Mouse (Mus musculus) thymus, postnatal 4 days (tissue): ENCODE measurements around the gene Tmprss11f.
"Not testable (repeated sequence)": the region's sequence is repeated elsewhere in the genome, so short reads cannot be mapped to it uniquely, and the experiment has no call there.

Source experiments
- DNase-seq: peaks from one replicate; pipeline ENCODE4 v3.0.0; 2021

The Tmprss11f gene

DNA sequence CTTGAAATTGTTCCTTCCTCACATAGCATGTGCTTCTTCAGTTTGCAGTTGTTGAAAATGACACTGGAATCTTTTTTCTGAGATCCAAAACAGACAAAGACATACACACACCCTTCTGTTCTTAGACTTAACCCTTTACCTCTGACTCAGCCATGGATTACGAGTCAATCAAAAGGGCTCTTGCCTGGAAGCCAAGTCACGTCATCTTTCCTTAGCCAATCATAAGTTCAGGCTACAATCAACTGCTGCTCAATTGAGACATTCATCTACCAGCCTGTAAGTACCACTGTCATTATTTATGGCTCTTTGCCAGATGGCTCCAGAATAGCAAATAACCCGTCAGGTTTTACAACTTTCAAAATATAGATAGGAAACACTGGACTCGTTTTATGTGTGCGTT, at the start of gene Tmprss11f:
Gene Tmprss11f (minus strand): TSS at position 101 of the 400 bp plus-strand sequence.
- no peak for DNase-seq

GRCm38 (mm10) chr5:86676262-86676661, 44.0 kb upstream of the Tmprss11f start, which contains the start of gene Tmprss11b:
TSS of gene Tmprss11b (minus strand) at chr5:86676362.
- DNase-seq, result no peak

DNA sequence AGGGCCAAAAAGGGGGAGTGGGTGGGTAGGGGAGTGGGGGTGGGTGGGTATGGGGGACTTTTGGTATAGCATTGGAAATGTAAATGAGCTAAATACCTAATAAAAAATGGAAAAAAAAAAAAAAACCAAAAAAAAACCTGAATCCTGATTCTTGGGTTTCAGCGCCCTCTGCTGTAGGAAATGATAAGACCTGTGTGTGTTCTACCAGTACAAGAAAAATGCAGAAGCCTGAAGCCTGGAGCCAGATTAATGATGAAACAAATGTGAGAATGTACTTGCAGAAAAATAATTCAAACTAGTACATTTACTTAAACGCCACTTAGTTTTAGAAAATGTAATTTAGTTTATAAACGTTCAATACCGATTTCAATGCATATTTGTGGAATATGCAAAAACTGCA, 17.0 kb upstream of the Tmprss11f start:
- DNase-seq, result not testable (repeated sequence)

DNA sequence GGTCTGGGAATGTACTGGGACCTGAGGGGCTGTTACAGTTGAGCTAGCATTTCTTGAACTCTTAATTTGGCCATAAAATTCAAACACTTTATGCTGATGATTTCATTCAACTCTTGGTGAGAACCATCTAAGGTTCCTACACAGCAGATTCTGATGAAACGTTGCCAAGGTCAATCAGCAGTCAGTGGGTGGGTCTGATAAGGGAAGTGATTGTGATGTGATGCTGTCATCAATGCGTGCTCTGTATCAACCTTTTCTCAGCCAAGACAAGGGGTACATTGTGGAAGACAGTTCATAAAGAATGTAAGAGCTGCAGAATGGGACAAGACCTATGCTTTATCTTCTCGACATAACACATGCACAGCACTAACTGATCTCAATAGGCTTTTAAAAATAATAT, 8.6 kb upstream of the Tmprss11f start:
- DNase-seq, result no peak

GRCm38 (mm10) chr5:86630700-86631099, 1.5 kb downstream of the Tmprss11f start:
- DNase-seq, result no peak

GRCm38 (mm10) chr5:86621778-86622177, 10.4 kb downstream of the Tmprss11f start:
- no peak for DNase-seq

DNA sequence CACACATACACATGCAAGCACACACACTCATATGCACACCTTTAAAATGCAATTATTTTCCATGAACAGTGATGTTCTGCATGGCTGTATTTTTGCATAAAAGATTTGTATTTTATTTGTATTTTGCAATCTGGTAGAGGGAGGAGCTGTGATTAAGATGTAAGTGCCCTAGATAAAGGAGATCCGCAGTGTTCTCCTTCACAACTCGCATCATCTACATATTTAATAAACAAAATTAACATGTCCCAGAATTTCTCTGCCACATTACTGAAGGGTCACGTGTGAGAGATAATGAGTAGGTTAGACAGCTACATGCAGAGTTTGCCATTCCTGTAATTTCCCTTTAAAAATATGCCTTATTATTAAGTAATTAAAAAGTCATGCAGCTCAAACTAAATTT, 46.3 kb downstream of the Tmprss11f start:
- no peak for DNase-seq

DNA sequence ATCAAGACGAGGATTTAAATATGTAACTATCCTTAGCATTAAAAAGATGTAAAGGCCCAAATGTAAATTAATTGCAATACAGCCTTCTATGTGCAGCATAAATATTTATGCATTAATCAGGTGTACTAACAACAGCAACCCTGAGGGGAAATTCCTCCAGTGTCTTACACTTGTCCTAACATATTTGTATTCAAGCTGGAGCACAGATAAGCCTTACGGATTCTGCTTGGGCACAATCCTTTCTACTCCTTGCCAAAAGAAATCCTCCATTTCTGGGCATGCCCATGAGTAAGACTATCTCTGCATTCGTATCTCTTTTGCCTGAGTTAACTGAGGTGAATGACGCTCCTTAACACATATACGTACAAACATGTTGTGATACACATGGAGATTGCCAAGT, 49.6 kb downstream of the Tmprss11f start:
- no peak for DNase-seq

DNA sequence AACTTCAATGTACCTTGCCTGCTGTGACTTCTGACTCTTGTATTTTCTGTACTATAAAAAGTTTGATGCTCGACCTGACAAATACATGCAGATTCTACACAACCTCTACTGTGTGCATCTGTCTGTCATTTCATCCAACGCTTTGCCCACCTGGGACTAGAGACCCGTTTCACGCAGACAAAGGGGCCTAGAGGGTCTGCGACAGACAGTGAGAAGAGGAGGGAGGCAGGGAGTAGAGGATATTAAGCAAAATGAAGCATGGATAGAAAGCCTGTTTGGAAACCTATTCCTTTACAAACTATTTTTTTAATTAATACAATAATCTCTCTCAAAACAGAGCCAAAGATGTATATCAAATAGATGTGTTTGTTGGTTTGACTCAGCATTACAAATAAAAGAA, 50.2 kb downstream of the Tmprss11f start:
- DNase-seq, result no peak

DNA sequence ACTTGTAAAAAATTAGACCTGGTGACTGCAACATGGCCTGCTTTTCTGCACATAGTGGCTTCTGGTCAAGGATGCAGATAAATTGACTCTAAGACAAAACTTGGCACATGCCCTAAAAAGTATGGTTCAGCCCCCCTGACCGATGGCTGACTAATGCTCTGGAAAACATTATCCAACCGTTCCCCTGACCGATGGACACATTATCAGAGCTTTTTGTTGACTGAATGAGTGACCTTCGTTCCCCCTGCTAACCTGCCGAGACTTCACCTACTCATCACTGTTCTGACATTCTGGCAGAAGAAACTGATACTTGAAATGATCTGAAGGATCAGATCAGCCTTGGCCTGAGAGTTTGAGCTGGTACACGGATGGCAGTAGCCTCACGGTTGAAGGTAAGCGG, 53.5 kb downstream of the Tmprss11f start:
- DNase-seq, result not testable (repeated sequence)

GRCm38 (mm10) chr5:86546693-86547092, 85.5 kb downstream of the Tmprss11f start:
- no peak for DNase-seq

DNA sequence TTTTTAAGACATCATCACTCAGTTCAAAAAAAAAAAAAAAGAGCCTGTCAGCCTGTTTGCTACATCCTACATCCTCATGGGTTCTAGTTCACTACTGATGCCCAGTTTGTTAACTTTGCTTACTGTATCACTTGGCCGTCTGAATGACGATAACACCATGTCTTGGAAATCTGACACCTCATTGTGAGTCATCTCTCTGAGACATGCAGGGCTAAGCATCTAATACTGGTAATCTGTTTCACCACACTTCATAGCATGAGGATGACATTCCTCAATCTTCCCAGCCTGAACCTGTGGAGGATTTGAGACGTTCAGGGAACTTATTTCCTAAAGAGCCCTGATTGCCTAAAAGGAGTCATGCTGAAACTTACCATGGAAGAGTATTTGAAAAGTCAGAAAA, 91.6 kb downstream of the Tmprss11f start:
- DNase-seq, result no peak

DNA sequence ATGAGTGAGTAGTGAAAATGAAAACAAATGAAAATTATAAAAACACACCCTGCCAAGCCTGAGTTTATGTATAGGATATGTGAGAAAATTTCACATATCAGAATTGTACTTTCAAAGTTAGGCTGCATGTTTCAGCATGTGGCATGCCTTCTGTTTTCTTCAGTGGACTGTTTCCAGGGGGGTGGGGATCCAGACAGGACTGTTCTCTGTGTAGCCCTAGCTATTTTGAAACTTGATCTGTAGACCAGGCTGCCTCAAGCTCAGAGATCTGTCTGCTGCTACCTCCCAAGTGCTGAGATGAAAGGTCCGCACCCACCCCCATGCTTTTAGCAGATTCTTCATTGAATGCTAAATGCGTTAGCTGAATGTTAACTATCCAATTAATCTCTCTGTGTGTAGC, 103.5 kb downstream of the Tmprss11f start:
- DNase-seq, result no peak

- DNase-seq, result no peak
Observed at GRCm38 (mm10) chr5:86518500-86518899, 113.7 kb downstream of the Tmprss11f start, which contains the start of gene Tmprss11g. TSS of gene Tmprss11g (minus strand) at chr5:86518600.

DNA sequence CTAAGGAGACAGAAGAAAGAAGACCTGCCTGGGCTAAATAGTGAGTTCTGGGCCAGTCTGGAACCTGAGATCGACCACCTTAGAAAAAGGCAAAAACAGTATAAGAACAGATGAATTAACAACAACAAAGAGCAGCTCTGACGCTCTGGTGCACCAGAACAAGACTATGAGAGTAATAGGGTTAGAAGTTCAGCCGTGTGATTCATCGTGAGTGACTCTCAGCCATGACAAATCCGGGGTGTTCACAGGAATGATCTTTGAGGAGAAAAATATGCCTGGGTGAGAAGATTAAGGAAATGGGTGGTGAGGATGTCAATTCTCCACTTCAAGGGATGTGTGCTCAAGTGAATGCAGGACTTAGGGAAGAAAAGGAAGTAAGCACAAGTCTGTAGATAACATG, 120.7 kb downstream of the Tmprss11f start:
- DNase-seq, result no peak

DNA sequence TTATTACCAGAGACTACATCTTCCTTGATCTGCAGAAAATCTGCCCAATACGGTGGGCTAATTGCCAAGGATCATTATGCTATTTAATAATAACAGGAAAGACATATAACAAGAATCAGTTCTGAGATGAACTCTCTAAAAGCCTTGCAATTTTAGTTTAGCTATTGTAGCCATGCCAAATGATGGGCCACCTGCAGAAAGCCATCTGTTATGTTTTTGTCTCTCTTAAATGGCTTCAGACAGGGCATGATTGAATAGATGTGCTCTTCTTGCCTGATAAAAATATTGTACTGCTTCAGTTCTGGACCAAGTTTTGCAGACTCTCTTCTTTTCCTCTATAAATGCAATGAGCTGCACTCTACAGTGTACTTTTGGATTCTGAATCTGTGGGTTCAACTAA, 138.8 kb downstream of the Tmprss11f start:
- no peak for DNase-seq

GRCm38 (mm10) chr5:86482562-86482961, 149.7 kb downstream of the Tmprss11f start:
- DNase-seq, result no peak

GRCm38 (mm10) chr5:86482031-86482430, 150.2 kb downstream of the Tmprss11f start:
- DNase-seq, result no peak

DNA sequence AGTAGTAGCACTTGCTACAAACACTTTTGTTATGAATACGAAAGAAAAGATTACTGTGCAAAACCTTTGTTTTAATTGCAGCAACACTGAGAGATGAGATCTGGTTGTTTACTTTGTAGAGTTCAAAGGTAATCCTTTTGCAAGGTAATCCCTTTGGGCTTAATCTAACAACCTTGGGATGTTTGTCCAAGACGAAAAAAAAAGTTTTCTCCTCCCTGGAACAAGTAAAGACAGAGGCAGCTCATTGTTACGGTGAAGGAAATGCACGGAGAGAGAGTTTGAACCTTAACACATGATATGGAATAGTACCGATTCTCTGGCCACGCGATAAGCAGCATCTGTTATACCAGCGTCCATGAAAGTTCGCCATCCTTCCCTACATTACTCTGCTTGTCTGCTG, 158.4 kb downstream of the Tmprss11f start:
- no peak for DNase-seq
